Mouse (Mus musculus) heart, adult 2 months (tissue): ENCODE results near the gene Tcf7l2. TPM values are rescaled to one million over a fixed set of nuclear protein-coding genes. Genes with fewer than 3 reads are reported as not detected.
A peak's percentile ranks its signal among the peaks of the same experiment; 100 is the strongest.

Experiments
- DNase-seq, 2 experiments: peaks; one replicate each; pipeline ENCODE4 v3.0.0; 2021
- H3K27ac ChIP-seq: fragments of 200-600 bp; 2 replicates; pipeline ENCODE4 v1.8.1; 2022
- H3K27me3 ChIP-seq: fragments of 200-500 bp; 2 replicates; pipeline ENCODE4 v1.6.1; 2012; ENCODE audit warnings: mild to moderate bottlenecking, low read length, inconsistent platforms, mixed read lengths; ENCODE audit not compliant: control insufficient read depth, insufficient read depth
- H3K36me3 ChIP-seq: fragments of 200-500 bp; 2 replicates; pipeline ENCODE4 v1.6.1; 2012; ENCODE audit warnings: low read length, inconsistent platforms; ENCODE audit not compliant: control insufficient read depth, insufficient read depth
- H3K4me1 ChIP-seq: fragments of 200-500 bp; 2 replicates; pipeline ENCODE4 v1.6.1; 2011; ENCODE audit warnings: low read length; ENCODE audit not compliant: control insufficient read depth, insufficient read depth
- H3K4me3 ChIP-seq: fragments of 200-600 bp; 2 replicates; pipeline ENCODE4 v1.8.1; 2022
- H3K79me2 ChIP-seq: fragments of 200-500 bp; replicated peaks from 2 replicates; pipeline ENCODE4 v1.6.1; 2012; ENCODE audit warnings: mild to moderate bottlenecking, inconsistent platforms, low read length, moderate library complexity, mixed read lengths; ENCODE audit not compliant: control insufficient read depth, insufficient read depth
- H3K9ac ChIP-seq: fragments of 200-500 bp; 2 replicates; pipeline ENCODE4 v1.6.1; 2012; ENCODE audit warnings: low read depth, mild to moderate bottlenecking, control low read depth, inconsistent platforms, low read length, mixed read lengths
- CTCF ChIP-seq: fragments of 200-600 bp; IDR thresholded peaks from 2 replicates; pipeline ENCODE4 v1.8.1; 2022; ENCODE audit warnings: antibody characterized with exemption, mild to moderate bottlenecking, moderate library complexity
- EP300 ChIP-seq: fragments of 200-500 bp; IDR thresholded peaks from 2 replicates; pipeline ENCODE4 v1.6.1; 2011; ENCODE audit warnings: low read depth, low read length, control low read depth; ENCODE audit not compliant: insufficient read depth
- POLR2A ChIP-seq: fragments of 200-500 bp; IDR thresholded peaks from 2 replicates; pipeline ENCODE4 v1.6.1; 2011; ENCODE audit warnings: mild to moderate bottlenecking, low read depth, low read length, control low read depth; ENCODE audit not compliant: insufficient read depth
- WGBS: fragments of 180-500 bp; shearing (Covaris S2); methylation state at CpG from one replicate; pipeline ENCODE4 v1.1.7; 2018; 5-methylcytosine and 5-hydroxymethylcytosine counted together
- intact Hi-C: fragments of 180-260 bp; cut with DNase I; formaldehyde crosslinking; loops from one replicate; pipeline ENCODE4 v1.15.1; 2025
- polyA plus RNA-seq: library from polyadenylated mRNA; depleted of rRNA; stranded (reverse); fragments of >200 nt; gene quantifications from 2 replicates; pipeline ENCODE4 v1.2.3, GENCODE M21; 2012
- total RNA-seq, 2 experiments: library from RNA; stranded (reverse); gene quantifications; 2 replicates each; pipeline ENCODE4 v1.2.3; 2021

Tcf7l2 gene
- total and polyA plus RNA-seq, 3 experiments = 11.1 to 14.4 (median 13.9) TPM

DNA sequence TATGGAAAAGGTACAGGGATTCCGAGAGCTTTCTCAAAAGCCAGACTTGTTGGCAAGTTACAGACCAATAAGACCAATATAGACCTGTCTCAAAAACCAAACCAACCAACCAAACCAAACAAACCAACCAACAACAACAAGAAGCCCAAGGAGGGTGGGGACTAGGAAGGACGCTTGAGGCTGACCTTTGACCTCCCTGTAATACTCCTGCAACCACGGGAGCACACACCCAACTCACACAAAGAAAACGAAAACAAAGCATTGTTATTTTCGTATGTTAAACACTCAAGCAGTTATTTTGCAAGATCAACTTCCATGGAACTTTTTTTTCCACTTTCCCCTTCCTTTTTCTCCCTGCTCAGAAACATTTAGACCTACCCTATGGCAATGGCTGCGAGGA lies 5.6 kb upstream of the Tcf7l2 start:
- Histone ChIP-seq H3K27ac (no peak overlapping the region), H3K36me3 (no peaks in the 10 kb centered on the region), H3K4me3 (no peak overlapping the region), H3K27me3 (no peaks in the 10 kb centered on the region), H3K79me2 (no peaks in the 10 kb centered on the region), H3K4me1 (no peaks in the 10 kb centered on the region; the same call in 1 of the 2 replicates), H3K9ac (no peak overlapping the region)
- intact Hi-C loops = no loop called here
- 51% methylated on average over 6 of the region's 6 CpGs for WGBS
- no peak for TF ChIP-seq POLR2A
- TF ChIP-seq CTCF = no peak
- TF ChIP-seq EP300 = no peak
- no peak for DNase-seq

DNA sequence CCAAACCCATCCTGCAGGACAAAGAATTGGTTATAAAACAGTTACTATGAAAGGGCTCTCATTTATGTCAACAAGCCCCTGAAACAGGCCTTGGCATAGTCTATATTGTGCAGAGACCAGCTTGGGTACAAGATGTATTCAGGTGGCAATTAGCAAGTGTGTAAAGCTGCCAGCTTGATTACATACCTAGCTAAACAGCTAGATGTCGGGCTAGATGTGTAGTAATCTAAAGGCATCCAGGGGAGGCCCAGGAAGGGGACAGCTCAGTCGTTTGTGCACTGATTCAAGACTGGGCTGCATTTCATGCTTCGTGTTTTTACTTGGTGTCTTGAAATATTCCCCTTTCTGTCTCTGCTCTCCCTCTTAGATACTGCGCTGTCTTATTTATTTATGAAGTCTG lies 1.9 kb upstream of the Tcf7l2 start:
- H3K36me3 ChIP-seq = no peaks in the 10 kb centered on the region
- WGBS = 68% methylated on average over 4 of the region's 4 CpGs
- H3K79me2 ChIP-seq = no peaks in the 10 kb centered on the region
- H3K4me3 ChIP-seq = no peak overlapping the region
- DNase-seq = no peak
- no peak overlapping the region for H3K9ac ChIP-seq
- no peaks in the 10 kb centered on the region; the same call in 1 of the 2 replicates for H3K4me1 ChIP-seq
- H3K27ac ChIP-seq = no peak overlapping the region
- intact Hi-C loops = loop anchor here (5.0 kb wide), 1 partner anchor 97 kb away; no protein-coding TSS in a partner anchor
- no peak for TF ChIP-seq CTCF
- TF ChIP-seq POLR2A = no peak
- TF ChIP-seq EP300 = no peak
- H3K27me3 ChIP-seq = no peaks in the 10 kb centered on the region

DNA sequence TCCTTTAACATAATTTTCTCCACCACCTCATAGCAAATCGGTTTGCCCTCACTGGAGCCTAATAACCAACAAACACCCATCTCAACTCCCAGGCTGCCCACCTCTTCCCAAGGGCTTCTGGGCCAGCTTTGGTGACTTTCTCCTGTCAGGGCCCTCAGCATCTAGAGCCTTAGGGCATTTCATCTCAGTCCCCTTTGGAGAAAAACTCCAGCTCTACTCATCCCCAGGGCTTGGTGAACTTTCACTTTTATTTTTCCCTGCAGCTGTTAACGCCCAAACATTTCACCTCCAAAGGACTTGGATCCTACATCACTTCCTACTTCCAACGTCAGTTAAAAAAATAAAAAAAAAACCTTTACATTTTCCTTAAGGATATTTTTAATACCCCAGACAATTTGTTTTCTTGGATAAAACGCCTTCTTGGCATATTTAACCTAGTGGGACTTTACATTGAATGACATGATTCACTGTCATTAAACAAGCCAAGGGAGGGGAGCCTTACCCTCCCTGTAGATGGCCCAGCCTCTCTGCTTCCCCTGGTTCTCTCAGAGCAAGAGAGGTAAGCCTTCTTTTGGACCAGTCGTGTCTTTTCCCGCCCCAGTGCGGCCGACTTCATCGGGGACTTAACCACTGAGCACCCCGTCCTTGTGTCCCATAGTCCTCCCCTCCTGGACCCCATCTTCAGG lies 724 bp upstream of the Tcf7l2 start:
- peak overlapping the region; percentile 53 for H3K9ac ChIP-seq

DNA sequence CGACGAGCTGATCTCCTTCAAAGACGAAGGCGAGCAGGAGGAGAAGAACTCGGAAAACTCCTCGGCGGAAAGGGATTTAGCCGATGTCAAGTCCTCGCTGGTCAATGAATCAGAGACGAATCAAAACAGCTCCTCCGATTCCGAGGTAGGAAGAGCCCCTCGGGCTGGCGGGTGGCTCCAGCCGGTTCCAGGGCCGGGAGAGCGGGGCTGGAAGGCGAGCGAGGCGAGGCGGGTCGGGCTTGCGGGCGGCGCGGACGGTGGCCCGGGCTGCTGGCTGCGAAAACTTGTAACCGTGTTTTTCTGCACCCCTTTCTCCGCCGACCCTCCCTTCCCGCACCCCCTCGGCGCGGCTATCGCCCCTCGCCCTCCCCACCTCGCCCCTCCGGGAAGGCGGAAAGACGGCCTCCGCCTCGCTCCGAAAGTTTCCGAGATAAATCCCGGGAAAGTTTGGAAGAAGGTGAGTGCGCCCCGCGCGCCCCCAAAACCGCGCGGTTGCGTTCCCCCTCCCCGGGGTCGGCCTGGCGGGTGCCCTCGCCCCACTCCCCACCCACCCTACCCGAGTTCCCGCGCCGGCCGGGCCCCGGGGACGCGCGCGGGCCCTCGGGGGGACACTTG lies 873 bp downstream of the Tcf7l2 start:
- Histone ChIP-seq H3K79me2 (peaks cover 2% of the 10 kb centered on the region; the same call in 1 of the 2 replicates), H3K27me3 (no peaks in the 10 kb centered on the region), H3K4me3 (peak overlapping the region; percentile 67), H3K36me3 (peaks cover 12% of the 10 kb centered on the region), H3K9ac (peak overlapping the region; percentile 97), H3K27ac (peak overlapping the region; percentile 98), H3K4me1 (peaks cover 4% of the 10 kb centered on the region)
- peak; percentile 72 to 79 for DNase-seq
- TF ChIP-seq EP300 (no peak), CTCF (no peak)
- intact Hi-C loops = loop anchor here (5.0 kb wide), 1 partner anchor 100 kb away; no protein-coding TSS in a partner anchor
- under 1% methylated on average over 61 of the region's 70 CpGs for WGBS

More for the DNA sequence above, 724 bp upstream of the Tcf7l2 start:
- no peak for TF ChIP-seq CTCF
- peak; percentile 58; the same call in 1 of the 2 replicates for TF ChIP-seq EP300
- TF ChIP-seq POLR2A = 0 out of 2 replicates have a peak, but pooled peaks have one; percentile 45
- 10% methylated on average over 10 of the region's 10 CpGs for WGBS
- no peaks in the 10 kb centered on the region for H3K79me2 ChIP-seq
- DNase-seq = peak; percentile 26 to 41
- H3K36me3 ChIP-seq = no peaks in the 10 kb centered on the region
- intact Hi-C loops = loop anchor here (5.0 kb wide), 1 partner anchor 99 kb away; no protein-coding TSS in a partner anchor
- H3K27ac ChIP-seq = peak overlapping the region; percentile 98
- peaks cover under 1% of the 10 kb centered on the region; the same call in 1 of the 2 replicates for H3K4me1 ChIP-seq
- H3K4me3 ChIP-seq = peak overlapping the region; percentile 67
- no peaks in the 10 kb centered on the region for H3K27me3 ChIP-seq

DNA sequence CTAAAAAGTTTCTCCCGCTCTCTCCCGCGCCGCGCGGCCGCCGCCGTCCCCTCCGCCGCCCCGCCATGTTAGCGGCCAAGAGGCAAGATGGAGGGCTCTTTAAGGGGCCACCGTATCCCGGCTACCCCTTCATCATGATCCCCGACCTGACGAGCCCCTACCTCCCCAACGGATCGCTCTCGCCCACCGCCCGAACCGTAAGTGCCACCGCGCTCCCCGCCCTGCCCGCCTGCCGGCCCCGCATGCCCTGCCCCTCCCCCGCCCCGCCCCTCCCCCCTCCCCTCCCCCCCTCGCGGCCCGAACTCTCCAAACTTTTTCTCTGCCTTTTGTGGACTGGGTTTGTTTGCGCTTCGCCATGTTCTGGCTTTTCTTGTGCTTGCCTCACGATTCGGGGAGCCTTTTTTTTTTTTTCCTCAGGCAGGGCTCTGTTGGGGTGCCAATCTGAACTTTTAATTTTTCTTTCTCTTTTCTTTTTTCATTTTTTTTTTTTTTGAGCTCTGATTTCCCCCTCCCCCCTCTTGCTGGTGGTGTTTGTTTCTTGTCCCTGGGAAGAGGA lies 1.5 kb downstream of the Tcf7l2 start:
- TF ChIP-seq POLR2A (peak; percentile 52; the same call in 1 of the 2 replicates), CTCF (no peak), EP300 (no peak)
- Histone ChIP-seq H3K27ac (peak overlapping the region; percentile 98), H3K4me1 (peaks cover 4% of the 10 kb centered on the region), H3K4me3 (peak overlapping the region; percentile 67), H3K9ac (peak overlapping the region; percentile 97), H3K27me3 (no peaks in the 10 kb centered on the region), H3K79me2 (peaks cover 2% of the 10 kb centered on the region; the same call in 1 of the 2 replicates), H3K36me3 (peaks cover 16% of the 10 kb centered on the region)
- DNase-seq = peak; percentile 75 to 84
- intact Hi-C loops = loop anchor here (1.0 to 5.0 kb wide), 2 partner anchors 101 to 134 kb away; no protein-coding TSS in a partner anchor
- under 1% methylated on average over 27 of the region's 38 CpGs for WGBS
